Mouse (Mus musculus) myocyte (in vitro differentiated cells): ENCODE data around the gene Dcaf15. TPM values are rescaled to one million over a fixed set of nuclear protein-coding genes. Genes with fewer than 3 reads are reported as not detected.

Experiments
- H3K27me3 ChIP-seq: one replicate; pipeline ENCODE4 v1.6.1; 2011; ENCODE audit not compliant: control insufficient read depth, insufficient read depth, insufficient read length
- H3K36me3 ChIP-seq: one replicate; pipeline ENCODE4 v1.6.1; 2011; ENCODE audit not compliant: control insufficient read depth, insufficient read depth
- H3K4me2 ChIP-seq: one replicate; pipeline ENCODE4 v1.6.1; 2011; ENCODE audit warnings: low read depth, control low read depth
- H3K4me3 ChIP-seq: one replicate; pipeline ENCODE4 v1.5.1; 2011; ENCODE audit warnings: mild to moderate bottlenecking, control low read depth, moderate library complexity
- H3K79me2 ChIP-seq: one replicate; pipeline ENCODE4 v1.6.1; 2011; ENCODE audit not compliant: control insufficient read depth, insufficient read depth
- H3ac ChIP-seq: one replicate; pipeline ENCODE4 v1.6.1; 2011; ENCODE audit not compliant: control insufficient read depth, insufficient read length
- CEBPB ChIP-seq: IDR thresholded peaks from 2 replicates; pipeline ENCODE4 v1.6.1; 2011; ENCODE audit warnings: mild to moderate bottlenecking, moderate library complexity; ENCODE audit not compliant: poor library complexity, insufficient read depth, severe bottlenecking
- E2F4 ChIP-seq: IDR thresholded peaks from one replicate; pipeline ENCODE4 v1.6.1; 2011; ENCODE audit warnings: mild to moderate bottlenecking, control low read depth, moderate library complexity; ENCODE audit not compliant: insufficient read depth
- MAX ChIP-seq: IDR thresholded peaks from one replicate; pipeline ENCODE4 v1.6.1; 2011; ENCODE audit warnings: low read depth, mild to moderate bottlenecking, control low read depth
- MYOD1 ChIP-seq, 3 experiments: IDR thresholded peaks; one replicate each; pipeline ENCODE4 v1.6.1; 2011; ENCODE audit warnings: control low read depth in 2 of 3, low read depth in 2 of 3, mild to moderate bottlenecking in 2 of 3, moderate library complexity in 1 of 3; ENCODE audit not compliant: insufficient read length in 2 of 3, control insufficient read depth in 1 of 3
- MYOG ChIP-seq, 3 experiments: IDR thresholded peaks; one replicate each; pipeline ENCODE4 v1.6.1; 2011; ENCODE audit warnings: control low read depth in 2 of 3, low read depth in 2 of 3, mild to moderate bottlenecking in 2 of 3; ENCODE audit not compliant: insufficient read length in 2 of 3, control insufficient read depth in 1 of 3, insufficient read depth in 1 of 3
- POLR2A ChIP-seq: IDR thresholded peaks from one replicate; pipeline ENCODE4 v1.6.1; 2011; ENCODE audit warnings: low read depth, mild to moderate bottlenecking, control low read depth, moderate library complexity; ENCODE audit not compliant: insufficient read length
- POLR2AphosphoS2 ChIP-seq: IDR thresholded peaks from one replicate; pipeline ENCODE4 v1.6.1; 2011; ENCODE audit warnings: low read depth, control low read depth; ENCODE audit not compliant: insufficient read length
- REST ChIP-seq: IDR thresholded peaks from one replicate; pipeline ENCODE4 v1.6.1; 2011; ENCODE audit warnings: mild to moderate bottlenecking, control low read depth, moderate library complexity; ENCODE audit not compliant: insufficient read depth, insufficient read length
- SRF ChIP-seq: IDR thresholded peaks from one replicate; pipeline ENCODE4 v1.6.1; 2011; ENCODE audit warnings: low read depth; ENCODE audit not compliant: control insufficient read depth, insufficient read length
- TCF12 ChIP-seq: IDR thresholded peaks from one replicate; pipeline ENCODE4 v1.6.1; 2011; ENCODE audit warnings: mild to moderate bottlenecking, control low read depth; ENCODE audit not compliant: poor library complexity, insufficient read depth, severe bottlenecking
- TCF3 ChIP-seq: IDR thresholded peaks from one replicate; pipeline ENCODE4 v1.6.1; 2011; ENCODE audit warnings: low read depth, control low read depth; ENCODE audit not compliant: insufficient read length
- USF1 ChIP-seq: IDR thresholded peaks from one replicate; pipeline ENCODE4 v1.6.1; 2011; ENCODE audit warnings: low read depth, mild to moderate bottlenecking, control low read depth, moderate library complexity
- polyA plus RNA-seq: library from polyadenylated mRNA; unstranded; fragments of >200 nt; fragmentation: generic; extraction: Trizol; gene quantifications from one replicate; pipeline ENCODE4 v1.2.1, GENCODE M21; 2012; ENCODE audit warnings: missing spikeins

Dcaf15 gene
- polyA plus RNA-seq, 1 experiment = 24.3 TPM

- H3K79me2 ChIP-seq = peaks cover 4% of the 10 kb centered on the region
- no peaks in the 10 kb centered on the region for H3K27me3 ChIP-seq
- H3ac ChIP-seq = no peak overlapping the region
- H3K36me3 ChIP-seq = peaks cover 6% of the 10 kb centered on the region
- H3K4me3 ChIP-seq = no peak overlapping the region
- H3K4me2 ChIP-seq = no peak overlapping the region
- TF ChIP-seq USF1 = no peak
- no peak for TF ChIP-seq POLR2A
- no peak for TF ChIP-seq MYOD1 (IDR thresholded peaks at IDR 0.05; ENCODE audit: control insufficient read depth in 1 of 3, insufficient read length in 2 of 3, low read depth in 2 of 3)
- no peak for TF ChIP-seq MAX
- TF ChIP-seq SRF = no peak
- no peak for TF ChIP-seq REST
- no peak for TF ChIP-seq POLR2AphosphoS2
- TF ChIP-seq MYOG (IDR thresholded peaks at IDR 0.05; ENCODE audit: control insufficient read depth in 1 of 3, insufficient read depth in 1 of 3, insufficient read length in 2 of 3, low read depth in 2 of 3) = no peak
- no peak for TF ChIP-seq TCF3
- TF ChIP-seq TCF12 = no peak
- no peak for TF ChIP-seq E2F4
- TF ChIP-seq CEBPB = no peak
Measured at GRCm38 (mm10) chr8:84098376-84098775, 6.2 kb downstream of the Dcaf15 start.

GRCm38 (mm10) chr8:84096061-84096460 is 8.5 kb downstream of the Dcaf15 start:
- no peak overlapping the region for H3ac ChIP-seq
- H3K4me3 ChIP-seq = no peak overlapping the region
- no peak overlapping the region for H3K4me2 ChIP-seq
- TF ChIP-seq CEBPB (no peak), POLR2AphosphoS2 (peak; percentile 10)
- H3K79me2 ChIP-seq = no peaks in the 10 kb centered on the region
- H3K36me3 ChIP-seq = peaks cover 6% of the 10 kb centered on the region
- H3K27me3 ChIP-seq = no peaks in the 10 kb centered on the region

GRCm38 (mm10) chr8:84090585-84090984 is 14.0 kb downstream of the Dcaf15 start:
- no peak overlapping the region for H3ac ChIP-seq
- H3K36me3 ChIP-seq = peaks cover 9% of the 10 kb centered on the region
- H3K79me2 ChIP-seq = no peaks in the 10 kb centered on the region
- TF ChIP-seq MYOG (IDR thresholded peaks at IDR 0.05; ENCODE audit: control insufficient read depth in 1 of 3, insufficient read depth in 1 of 3, insufficient read length in 2 of 3, low read depth in 2 of 3) (no peak), REST (no peak)
- no peak overlapping the region for H3K4me2 ChIP-seq
- no peaks in the 10 kb centered on the region for H3K27me3 ChIP-seq
- H3K4me3 ChIP-seq = no peak overlapping the region

GRCm38 (mm10) chr8:84089277-84089676 is 15.3 kb downstream of the Dcaf15 start:
- Histone ChIP-seq H3K36me3 (peaks cover 9% of the 10 kb centered on the region), H3K4me3 (no peak overlapping the region), H3K27me3 (no peaks in the 10 kb centered on the region), H3ac (no peak overlapping the region), H3K79me2 (no peaks in the 10 kb centered on the region), H3K4me2 (no peak overlapping the region)
- TF ChIP-seq MAX (no peak), E2F4 (no peak), SRF (no peak), POLR2A (no peak), CEBPB (no peak), MYOD1 (IDR thresholded peaks at IDR 0.05; ENCODE audit: control insufficient read depth in 1 of 3, insufficient read length in 2 of 3, low read depth in 2 of 3) (no peak), TCF3 (no peak), TCF12 (no peak), MYOG (IDR thresholded peaks at IDR 0.05; ENCODE audit: control insufficient read depth in 1 of 3, insufficient read depth in 1 of 3, insufficient read length in 2 of 3, low read depth in 2 of 3) (no peak), USF1 (no peak), REST (no peak)

- H3K79me2 ChIP-seq = no peaks in the 10 kb centered on the region
- TF ChIP-seq TCF12 (no peak), SRF (no peak), MAX (no peak), USF1 (no peak), E2F4 (no peak), MYOD1 (IDR thresholded peaks at IDR 0.05; ENCODE audit: control insufficient read depth in 1 of 3, insufficient read length in 2 of 3, low read depth in 2 of 3) (no peak), POLR2AphosphoS2 (no peak), MYOG (IDR thresholded peaks at IDR 0.05; ENCODE audit: control insufficient read depth in 1 of 3, insufficient read depth in 1 of 3, insufficient read length in 2 of 3, low read depth in 2 of 3) (no peak), REST (no peak), CEBPB (no peak), TCF3 (no peak), POLR2A (no peak)
- no peak overlapping the region for H3K4me3 ChIP-seq
- peaks cover 9% of the 10 kb centered on the region for H3K36me3 ChIP-seq
- H3ac ChIP-seq = no peak overlapping the region
- H3K27me3 ChIP-seq = no peaks in the 10 kb centered on the region
- no peak overlapping the region for H3K4me2 ChIP-seq
Measured at GRCm38 (mm10) chr8:84087821-84088220, 16.7 kb downstream of the Dcaf15 start.
